Mouse (Mus musculus): ENCODE data around the gene Fa2h. TPM values are rescaled to one million over a fixed set of nuclear protein-coding genes. Genes with fewer than 3 reads are reported as not detected.

Fa2h gene
- polyA plus RNA-seq (2014; fragmentation: Illumina TruSeq; extraction: RNeasy Lipid Tissue Mini Kit (QIAGEN cat#74804)): 0.83 TPM

GRCm38 (mm10) chr8:111393391-111394363, at the start of gene Fa2h:
TSS of gene Fa2h (minus strand) at chr8:111393824.

DNA sequence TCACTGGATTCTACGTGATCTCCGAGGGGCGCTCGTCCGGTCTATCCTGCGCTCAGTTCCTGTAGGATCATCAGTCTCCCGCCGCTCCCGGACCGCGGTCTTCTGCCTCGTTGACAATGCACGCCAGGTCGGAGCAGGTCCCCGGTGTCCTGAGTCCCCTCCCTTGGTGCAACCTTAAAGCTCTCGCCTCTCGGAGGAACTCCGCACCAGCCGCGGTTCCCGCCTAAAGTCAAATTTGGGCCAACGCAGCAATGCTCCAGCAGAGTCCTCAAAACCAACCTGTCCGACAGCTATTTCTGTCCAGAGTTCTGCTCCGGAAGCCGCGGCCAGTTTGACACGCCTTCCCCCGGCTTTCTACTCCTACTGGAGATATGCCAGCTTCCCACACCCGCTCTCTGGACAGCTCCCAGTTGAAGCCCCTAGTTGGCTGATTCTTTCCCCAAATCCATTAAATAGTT, 55.7 kb downstream of the Fa2h start, which contains the start of gene Mlkl:
TSS of gene Mlkl (minus strand) at position 288 of the 458 bp plus-strand sequence.

GRCm38 (mm10) chr8:111299821-111300568, 93.6 kb downstream of the Fa2h start, which contains the start of gene Rfwd3:
TSS of gene Rfwd3 (minus strand) at chr8:111300222.

Other genes with a start within 250 kb of the Fa2h start
- gene Glg1, start 134.6 kb downstream of the Fa2h start, polyA plus RNA-seq (2014; fragmentation: Illumina TruSeq; extraction: RNeasy Lipid Tissue Mini Kit (QIAGEN cat#74804)): 137 TPM
- gene Rfwd3, start 93.6 kb downstream of the Fa2h start, polyA plus RNA-seq (2014; fragmentation: Illumina TruSeq; extraction: RNeasy Lipid Tissue Mini Kit (QIAGEN cat#74804)): 141 TPM
- gene Mlkl, start 55.6 kb downstream of the Fa2h start, polyA plus RNA-seq (2014; fragmentation: Illumina TruSeq; extraction: RNeasy Lipid Tissue Mini Kit (QIAGEN cat#74804)): 8.7 TPM
- 21.8 TPM for gene Wdr59, start 128.3 kb upstream of the Fa2h start, polyA plus RNA-seq (2014; fragmentation: Illumina TruSeq; extraction: RNeasy Lipid Tissue Mini Kit (QIAGEN cat#74804))
- 19.7 TPM for gene Znrf1, start 142.3 kb upstream of the Fa2h start, polyA plus RNA-seq (2014; fragmentation: Illumina TruSeq; extraction: RNeasy Lipid Tissue Mini Kit (QIAGEN cat#74804))
- 1.1 TPM for gene Ldhd, start 236.6 kb upstream of the Fa2h start, polyA plus RNA-seq (2014; fragmentation: Illumina TruSeq; extraction: RNeasy Lipid Tissue Mini Kit (QIAGEN cat#74804))
- 12.9 TPM for gene Zfp1, start 249.6 kb upstream of the Fa2h start, polyA plus RNA-seq (2014; fragmentation: Illumina TruSeq; extraction: RNeasy Lipid Tissue Mini Kit (QIAGEN cat#74804))